Mouse (Mus musculus) stomach, postnatal 0 days (tissue): ENCODE measurements around the gene Slc30a7. TPM values are rescaled to one million over a fixed set of nuclear protein-coding genes. Genes with fewer than 3 reads are reported as not detected.

ENCODE experiments used
- ATAC-seq: fragments of 200-750 bp; cut with Nextera tagmentation; 2 replicates; pipeline ENCODE4 v1.8.0; 2017; ENCODE audit not compliant: low FRiP score, low TSS enrichment
- DNase-seq: peaks from one replicate; pipeline ENCODE4 v3.0.0-alpha.2; 2016; ENCODE audit warnings: low spot score
- H3K27ac ChIP-seq: fragments of 300-500 bp; sonication (generic); replicated peaks from 2 replicates; pipeline ENCODE4 v1.5.1; 2014; ENCODE audit warnings: mild to moderate bottlenecking, control low read depth
- H3K27me3 ChIP-seq: fragments of 300-500 bp; sonication (generic); 2 replicates; pipeline ENCODE4 v1.6.1; 2014; ENCODE audit warnings: low read length; ENCODE audit not compliant: control insufficient read depth, insufficient read depth
- H3K36me3 ChIP-seq: fragments of 300-500 bp; sonication (generic); 2 replicates; pipeline ENCODE4 v1.6.1; 2014; ENCODE audit warnings: low read length, mixed read lengths; ENCODE audit not compliant: control insufficient read depth, insufficient read depth
- H3K4me1 ChIP-seq: fragments of 300-500 bp; sonication (generic); replicated peaks from 2 replicates; pipeline ENCODE4 v1.6.1; 2014; ENCODE audit warnings: antibody characterized with exemption; ENCODE audit not compliant: control insufficient read depth, insufficient read depth
- H3K4me2 ChIP-seq: fragments of 300-500 bp; sonication (generic); replicated peaks from 2 replicates; pipeline ENCODE4 v1.6.1; 2014; ENCODE audit warnings: low read depth, mild to moderate bottlenecking, control low read depth, moderate library complexity
- H3K4me3 ChIP-seq: fragments of 300-500 bp; sonication (generic); 2 replicates; pipeline ENCODE4 v1.5.1; 2014; ENCODE audit warnings: low read depth, low read length, control low read depth
- H3K9ac ChIP-seq: fragments of 300-500 bp; sonication (generic); 2 replicates; pipeline ENCODE4 v1.6.1; 2014; ENCODE audit warnings: mild to moderate bottlenecking, low read length, control low read depth, mixed read lengths
- H3K9me3 ChIP-seq: fragments of 300-500 bp; sonication (generic); 2 replicates; pipeline ENCODE4 v1.6.1; 2016; ENCODE audit warnings: low read length; ENCODE audit not compliant: control insufficient read depth
- CTCF ChIP-seq: IDR thresholded peaks from 2 replicates; pipeline ENCODE4 v1.5.1; 2016; ENCODE audit warnings: antibody characterized with exemption, low read depth, mild to moderate bottlenecking, moderate library complexity
- EP300 ChIP-seq: optimal IDR thresholded peaks from 2 replicates; pipeline ENCODE3; 2016; ENCODE audit warnings: antibody characterized with exemption
- WGBS: fragments of 180-500 bp; shearing (Covaris S2); extraction: QIAGEN DNeasy Blood & Tissue Kit; methylation state at CpG from one replicate; pipeline ENCODE4 v1.1.7; 2014; 5-methylcytosine and 5-hydroxymethylcytosine counted together
- polyA plus RNA-seq: library from polyadenylated mRNA; unstranded; fragments of >200 nt; fragmentation: Nextera tagmentation; extraction: Ambion mirVana; gene quantifications from 2 replicates; pipeline ENCODE4 v1.2.1, GENCODE M21; 2015

The Slc30a7 gene
- polyA plus RNA-seq, 1 experiment from 2014 or later: 37.7 TPM

GRCm38 (mm10) chr3:116033218-116033870 is 26.1 kb upstream of the Slc30a7 start:
- no peak for ATAC-seq
- Histone ChIP-seq H3K27me3 (no peaks in the 10 kb centered on the region), H3K4me1 (no peaks in the 10 kb centered on the region), H3K4me2 (no peak overlapping the region), H3K9me3 (no peaks in the 10 kb centered on the region), H3K9ac (no peak overlapping the region), H3K27ac (no peak overlapping the region), H3K4me3 (no peak overlapping the region), H3K36me3 (no peaks in the 10 kb centered on the region)
- TF ChIP-seq EP300 (no peak), CTCF (no peak)
- 53% methylated on average over 6 of the region's 6 CpGs for WGBS
- no peak for DNase-seq

GRCm38 (mm10) chr3:116030152-116030788 is 23.1 kb upstream of the Slc30a7 start:
- Histone ChIP-seq H3K9me3 (no peaks in the 10 kb centered on the region), H3K27ac (no peak overlapping the region), H3K4me2 (no peak overlapping the region), H3K4me3 (no peak overlapping the region), H3K9ac (no peak overlapping the region), H3K27me3 (no peaks in the 10 kb centered on the region), H3K4me1 (no peaks in the 10 kb centered on the region), H3K36me3 (no peaks in the 10 kb centered on the region; the same call in 1 of the 2 replicates)
- DNase-seq: no peak
- no peak for ATAC-seq
- 68% methylated on average over 11 of the region's 11 CpGs for WGBS
- no peak for TF ChIP-seq CTCF
- no peak for TF ChIP-seq EP300

GRCm38 (mm10) chr3:116026996-116027395 is 19.8 kb upstream of the Slc30a7 start:
- no peak overlapping the region for H3K27ac ChIP-seq
- H3K4me2 ChIP-seq: no peak overlapping the region
- no peaks in the 10 kb centered on the region for H3K9me3 ChIP-seq
- no peak overlapping the region for H3K9ac ChIP-seq
- TF ChIP-seq EP300: no peak
- TF ChIP-seq CTCF: no peak
- 92% methylated on average over 20 of the region's 20 CpGs for WGBS
- H3K27me3 ChIP-seq: no peaks in the 10 kb centered on the region
- H3K4me1 ChIP-seq: no peaks in the 10 kb centered on the region
- H3K36me3 ChIP-seq: no peaks in the 10 kb centered on the region; the same call in 1 of the 2 replicates
- DNase-seq (no peak), ATAC-seq (no peak)
- no peak overlapping the region for H3K4me3 ChIP-seq

- no peaks in the 10 kb centered on the region for H3K9me3 ChIP-seq
- DNase-seq (no peak), ATAC-seq (no peak)
- H3K36me3 ChIP-seq: no peaks in the 10 kb centered on the region; the same call in 1 of the 2 replicates
- WGBS: 85% methylated on average over 10 of the region's 10 CpGs
- no peak for TF ChIP-seq CTCF
- TF ChIP-seq EP300: no peak
- no peak overlapping the region for H3K9ac ChIP-seq
- no peak overlapping the region for H3K27ac ChIP-seq
- no peaks in the 10 kb centered on the region for H3K4me1 ChIP-seq
- no peaks in the 10 kb centered on the region for H3K27me3 ChIP-seq
- H3K4me3 ChIP-seq: no peak overlapping the region
- H3K4me2 ChIP-seq: no peak overlapping the region
These were observed 18.5 kb upstream of the Slc30a7 start for GRCm38 (mm10) chr3:116025701-116026100.

- TF ChIP-seq EP300 (no peak), CTCF (no peak)
- Histone ChIP-seq H3K9ac (no peak overlapping the region), H3K4me1 (no peaks in the 10 kb centered on the region), H3K9me3 (no peaks in the 10 kb centered on the region), H3K4me3 (no peak overlapping the region), H3K4me2 (no peak overlapping the region), H3K27me3 (no peaks in the 10 kb centered on the region), H3K27ac (no peak overlapping the region), H3K36me3 (no peaks in the 10 kb centered on the region; the same call in 1 of the 2 replicates)
- no peak for DNase-seq
- WGBS: 81% methylated on average over 5 of the region's 5 CpGs
- no peak for ATAC-seq
These were observed 17.5 kb upstream of the Slc30a7 start for GRCm38 (mm10) chr3:116024669-116025068.

- DNase-seq (no peak), ATAC-seq (no peak)
- Histone ChIP-seq H3K9ac (no peak overlapping the region), H3K4me3 (no peak overlapping the region), H3K27ac (no peak overlapping the region), H3K36me3 (no peaks in the 10 kb centered on the region; the same call in 1 of the 2 replicates), H3K27me3 (no peaks in the 10 kb centered on the region), H3K9me3 (no peaks in the 10 kb centered on the region), H3K4me1 (no peaks in the 10 kb centered on the region), H3K4me2 (no peak overlapping the region)
- WGBS: 94% methylated on average over 12 of the region's 12 CpGs
- TF ChIP-seq EP300 (no peak), CTCF (no peak)
These were observed 17.0 kb upstream of the Slc30a7 start for GRCm38 (mm10) chr3:116024236-116024635.
